Mouse (Mus musculus) heart, postnatal 0 days (tissue): ENCODE results near the gene Esrp2. TPM values are rescaled to one million over a fixed set of nuclear protein-coding genes. Genes with fewer than 3 reads are reported as not detected.

Experiments used
- ATAC-seq: fragments of 200-750 bp; cut with Nextera tagmentation; 2 replicates; pipeline ENCODE4 v1.8.0; 2017; ENCODE audit warnings: low read depth, moderate number of reproducible peaks, moderate library complexity; ENCODE audit not compliant: insufficient read depth
- DNase-seq: peaks from one replicate; pipeline ENCODE4 v3.0.0-alpha.2; 2016; ENCODE audit warnings: low spot score
- H3K27ac ChIP-seq: fragments of 300-500 bp; sonication (generic); 2 replicates; pipeline ENCODE4 v1.5.1; 2014; ENCODE audit warnings: low read depth, mild to moderate bottlenecking
- H3K27me3 ChIP-seq: fragments of 300-500 bp; sonication (generic); 2 replicates; pipeline ENCODE4 v1.6.1; 2014; ENCODE audit warnings: low read length, mixed read lengths; ENCODE audit not compliant: control insufficient read depth, insufficient read depth
- H3K36me3 ChIP-seq: fragments of 300-500 bp; sonication (generic); replicated peaks from 2 replicates; pipeline ENCODE4 v1.6.1; 2014; ENCODE audit warnings: low read length, mixed read lengths; ENCODE audit not compliant: control insufficient read depth, insufficient read depth
- H3K4me1 ChIP-seq: fragments of 300-500 bp; sonication (generic); 2 replicates; pipeline ENCODE4 v1.6.1; 2014; ENCODE audit warnings: antibody characterized with exemption; ENCODE audit not compliant: control insufficient read depth, insufficient read depth
- H3K4me2 ChIP-seq: fragments of 300-500 bp; sonication (generic); 2 replicates; pipeline ENCODE4 v1.6.1; 2014; ENCODE audit warnings: low read depth, mild to moderate bottlenecking, low read length, moderate library complexity
- H3K4me3 ChIP-seq: fragments of 300-500 bp; sonication (generic); 2 replicates; pipeline ENCODE4 v1.5.1; 2014; ENCODE audit warnings: low read depth, low read length
- H3K9ac ChIP-seq: fragments of 300-500 bp; sonication (generic); replicated peaks from 2 replicates; pipeline ENCODE4 v1.6.1; 2014; ENCODE audit warnings: low read depth, low read length, mixed read lengths
- H3K9me3 ChIP-seq: fragments of 300-500 bp; sonication (generic); replicated peaks from 2 replicates; pipeline ENCODE4 v1.6.1; 2016; ENCODE audit warnings: low read length; ENCODE audit not compliant: control insufficient read depth
- CTCF ChIP-seq: IDR thresholded peaks from 2 replicates; pipeline ENCODE4 v1.5.1; 2016; ENCODE audit warnings: antibody characterized with exemption, control low read depth, low read depth
- EP300 ChIP-seq: IDR thresholded peaks from 2 replicates; pipeline ENCODE4 v1.6.1; 2016; ENCODE audit warnings: antibody characterized with exemption, low read depth
- WGBS: fragments of 180-500 bp; shearing (Covaris S2); extraction: QIAGEN DNeasy Blood & Tissue Kit; methylation state at CpG from one replicate; pipeline ENCODE4 v1.1.7; 2014; 5-methylcytosine and 5-hydroxymethylcytosine counted together
- polyA plus RNA-seq: library from polyadenylated mRNA; unstranded; fragments of >200 nt; fragmentation: Nextera tagmentation; extraction: Ambion mirVana; gene quantifications from 2 replicates; pipeline ENCODE4 v1.2.1, GENCODE M21; 2015
- total RNA-seq: library from RNA; depleted of rRNA; stranded (reverse); fragments of >200 nt; gene quantifications from 2 replicates; pipeline ENCODE4 v1.2.3, GENCODE M21; 2014; ENCODE audit warnings: low replicate concordance

Gene Esrp2
- total and polyA plus RNA-seq, 2 experiments from 2014 or later: 0.31 to 10.6 TPM

DNA sequence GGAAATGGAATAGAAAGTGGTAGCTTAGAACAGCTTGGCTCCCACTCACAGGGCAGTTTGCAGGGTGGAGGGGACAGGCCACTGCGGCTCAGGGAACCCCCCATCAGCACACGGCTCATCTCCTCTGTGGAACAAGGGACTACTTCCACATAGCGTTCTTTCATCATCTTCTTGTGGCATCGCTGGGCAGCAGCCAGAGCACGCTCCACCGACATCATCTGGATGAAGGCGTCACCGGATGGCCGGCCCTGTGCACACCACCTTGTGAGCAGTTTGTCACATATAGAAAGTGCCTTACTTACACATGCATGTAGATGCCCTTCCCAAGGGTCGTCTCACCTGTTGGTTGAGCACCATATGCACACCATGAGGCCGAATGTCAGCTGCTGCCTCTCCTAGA, 4.4 kb downstream of the Esrp2 start:
- no peak overlapping the region for H3K4me2 ChIP-seq
- 87% methylated on average over 11 of the region's 11 CpGs for WGBS
- no peaks in the 10 kb centered on the region for H3K9me3 ChIP-seq
- ATAC-seq (no peak), DNase-seq (no peak)
- no peak overlapping the region for H3K9ac ChIP-seq
- no peak overlapping the region for H3K4me3 ChIP-seq
- H3K27ac ChIP-seq: no peak overlapping the region
- H3K4me1 ChIP-seq: peaks cover 13% of the 10 kb centered on the region
- peaks cover 47% of the 10 kb centered on the region for H3K36me3 ChIP-seq
- H3K27me3 ChIP-seq: peaks cover 24% of the 10 kb centered on the region
- TF ChIP-seq EP300: no peak
- TF ChIP-seq CTCF: no peak

- 87% methylated on average over 7 of the region's 7 CpGs for WGBS
- no peak for DNase-seq
- H3K36me3 ChIP-seq: peaks cover 53% of the 10 kb centered on the region
Measured at GRCm38 (mm10) chr8:106131488-106132222, 5.1 kb downstream of the Esrp2 start.

DNA sequence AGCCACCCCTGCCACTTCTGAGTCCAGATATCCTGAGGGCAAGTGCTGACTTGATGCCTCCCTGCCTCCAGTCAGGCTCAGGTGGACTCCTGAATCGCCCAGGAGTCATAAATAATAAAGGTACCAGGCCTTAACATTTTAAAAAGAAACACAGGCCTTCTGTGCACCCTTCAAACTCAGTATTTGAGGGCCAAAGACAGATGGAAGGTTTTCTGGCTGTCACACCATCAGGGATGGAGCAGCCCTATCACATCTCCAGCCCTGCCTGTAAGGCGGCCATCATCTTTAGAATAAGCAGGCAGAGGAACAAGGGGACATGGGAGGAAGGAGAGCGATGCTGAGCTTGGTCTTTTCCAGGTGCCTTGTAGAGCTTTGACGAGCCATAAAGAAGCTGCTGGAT, 5.8 kb downstream of the Esrp2 start:
- Histone ChIP-seq H3K27me3 (peaks cover 14% of the 10 kb centered on the region), H3K36me3 (peaks cover 53% of the 10 kb centered on the region), H3K4me1 (peaks cover 1% of the 10 kb centered on the region; the same call in 1 of the 2 replicates), H3K27ac (no peak overlapping the region), H3K9me3 (no peaks in the 10 kb centered on the region), H3K4me3 (no peak overlapping the region), H3K4me2 (no peak overlapping the region), H3K9ac (no peak overlapping the region)
- DNase-seq (no peak), ATAC-seq (no peak)
- TF ChIP-seq EP300: no peak
- TF ChIP-seq CTCF: no peak
- 90% methylated on average over 4 of the region's 4 CpGs for WGBS

More at GRCm38 (mm10) chr8:106131488-106132222, 5.1 kb downstream of the Esrp2 start:
- H3K9me3 ChIP-seq: no peaks in the 10 kb centered on the region
- peaks cover 6% of the 10 kb centered on the region; the same call in 1 of the 2 replicates for H3K4me1 ChIP-seq
- no peak overlapping the region for H3K9ac ChIP-seq
- H3K4me2 ChIP-seq: no peak overlapping the region
- no peak for ATAC-seq
- TF ChIP-seq EP300 (no peak), CTCF (no peak)
- H3K27me3 ChIP-seq: peaks cover 20% of the 10 kb centered on the region
- H3K4me3 ChIP-seq: no peak overlapping the region
- H3K27ac ChIP-seq: no peak overlapping the region

DNA sequence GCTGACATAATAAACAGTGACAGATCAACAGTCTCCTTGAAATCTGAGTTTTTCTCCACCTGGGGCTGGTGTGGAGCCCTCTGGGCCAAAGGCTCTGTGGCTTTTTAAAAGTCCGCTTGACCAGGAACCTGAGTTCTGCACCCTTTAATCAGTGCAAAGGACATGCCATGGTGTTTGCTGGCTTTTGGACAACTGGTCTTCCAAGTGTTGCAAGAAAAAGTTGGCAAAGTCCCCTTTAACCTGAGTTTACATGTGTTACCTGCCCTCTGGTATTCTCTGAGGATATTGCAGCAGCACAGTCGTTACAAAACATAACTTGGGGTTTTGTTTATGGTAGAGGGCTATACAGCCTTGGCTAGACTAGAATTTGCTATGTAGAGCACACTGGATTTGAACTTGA, 6.3 kb downstream of the Esrp2 start:
- H3K4me2 ChIP-seq: no peak overlapping the region
- H3K4me3 ChIP-seq: no peak overlapping the region
- peaks cover 53% of the 10 kb centered on the region for H3K36me3 ChIP-seq
- H3K27ac ChIP-seq: no peak overlapping the region
- H3K27me3 ChIP-seq: peaks cover 8% of the 10 kb centered on the region
- H3K9ac ChIP-seq: no peak overlapping the region
- whole genome bisulfite sequencing: 79% methylated on average over 2 of the region's 2 CpGs
- ATAC-seq (no peak), DNase-seq (no peak)
- H3K4me1 ChIP-seq: no peaks in the 10 kb centered on the region
- no peaks in the 10 kb centered on the region for H3K9me3 ChIP-seq
- TF ChIP-seq CTCF (no peak), EP300 (no peak)

GRCm38 (mm10) chr8:106129997-106130396, 6.8 kb downstream of the Esrp2 start:
- no peak for ATAC-seq
- Histone ChIP-seq H3K9me3 (no peaks in the 10 kb centered on the region), H3K27ac (no peak overlapping the region), H3K9ac (no peak overlapping the region), H3K36me3 (peaks cover 53% of the 10 kb centered on the region), H3K27me3 (peaks cover 3% of the 10 kb centered on the region), H3K4me1 (no peaks in the 10 kb centered on the region), H3K4me3 (no peak overlapping the region), H3K4me2 (no peak overlapping the region)
- TF ChIP-seq CTCF: no peak
- WGBS: 87% methylated on average over 2 of the region's 2 CpGs
- DNase-seq: no peak
